Mouse (Mus musculus) adrenal gland, postnatal 14 days (tissue): Measurements from ENCODE around the gene Oaf. TPM values are rescaled to one million over a fixed set of nuclear protein-coding genes. Genes with fewer than 3 reads are reported as not detected.

ENCODE experiments used
- DNase-seq: peaks from one replicate; pipeline ENCODE4 v3.0.0; 2021; ENCODE audit warnings: mixed read lengths
- total RNA-seq: library from RNA; stranded (reverse); gene quantifications from 2 replicates; pipeline ENCODE4 v1.2.3, GENCODE M21; 2021

Oaf gene
- total RNA-seq, 1 experiment from 2014 or later: 34.9 TPM

GRCm38 (mm10) chr9:43224771-43225355 is 14.8 kb downstream of the Oaf start:
- no peak for DNase-seq

GRCm38 (mm10) chr9:43222429-43222715 is 17.3 kb downstream of the Oaf start:
- DNase-seq: no peak

- peak; percentile 88 for DNase-seq
Observed at GRCm38 (mm10) chr9:43221643-43222428, 17.9 kb downstream of the Oaf start.

GRCm38 (mm10) chr9:43210771-43211450 is 28.8 kb downstream of the Oaf start:
- peak; percentile 69 for DNase-seq

- peak; percentile 78 for DNase-seq
Observed at GRCm38 (mm10) chr9:43210190-43210682, 29.5 kb downstream of the Oaf start, which contains the start of gene Pou2f3. Gene Pou2f3, minus strand, starts transcription at chr9:43210369.

GRCm38 (mm10) chr9:43206022-43206390 is 33.7 kb downstream of the Oaf start:
- DNase-seq: no peak

GRCm38 (mm10) chr9:43205343-43206021 is 34.2 kb downstream of the Oaf start:
- no peak for DNase-seq

- no peak for DNase-seq
Observed at GRCm38 (mm10) chr9:43200212-43200611, 39.5 kb downstream of the Oaf start.

- no peak for DNase-seq
Observed at GRCm38 (mm10) chr9:43194001-43194400, 45.7 kb downstream of the Oaf start.

- DNase-seq: no peak
Observed at GRCm38 (mm10) chr9:43191561-43191960, 48.1 kb downstream of the Oaf start.

GRCm38 (mm10) chr9:43189021-43189356 is 50.7 kb downstream of the Oaf start:
- no peak for DNase-seq

GRCm38 (mm10) chr9:43188309-43189020 is 51.2 kb downstream of the Oaf start:
- DNase-seq: no peak

- peak; percentile 8 for DNase-seq
Observed at GRCm38 (mm10) chr9:43179614-43180013, 60.1 kb downstream of the Oaf start.

GRCm38 (mm10) chr9:43178172-43178571 is 61.5 kb downstream of the Oaf start:
- no peak for DNase-seq

Other genes with a start within 250 kb of the Oaf start
- 115 and 123 TPM in 2 replicates for gene Arhgef12, start 132.7 kb downstream of the Oaf start, total RNA-seq
- gene Tmem136, start 123.3 kb downstream of the Oaf start, total RNA-seq: 4.5 and 5.2 TPM in 2 replicates
- gene Pou2f3, start 29.5 kb downstream of the Oaf start, total RNA-seq: not detected in 2 replicates
- gene Trim29, start 70.9 kb upstream of the Oaf start, total RNA-seq: 0.19 TPM in 1 of 2 replicates, not detected in the other